Mouse (Mus musculus) adrenal gland, postnatal 14 days (tissue): ENCODE results near the gene Esrrb. TPM values are rescaled to one million over a fixed set of nuclear protein-coding genes. Genes with fewer than 3 reads are reported as not detected.

Source experiments
- DNase-seq: peaks from one replicate; pipeline ENCODE4 v3.0.0; 2021; ENCODE audit warnings: mixed read lengths
- total RNA-seq: library from RNA; stranded (reverse); gene quantifications from 2 replicates; pipeline ENCODE4 v1.2.3, GENCODE M21; 2021

The Esrrb gene
- total RNA-seq, 1 experiment from 2014 or later = 0.26 TPM

DNA sequence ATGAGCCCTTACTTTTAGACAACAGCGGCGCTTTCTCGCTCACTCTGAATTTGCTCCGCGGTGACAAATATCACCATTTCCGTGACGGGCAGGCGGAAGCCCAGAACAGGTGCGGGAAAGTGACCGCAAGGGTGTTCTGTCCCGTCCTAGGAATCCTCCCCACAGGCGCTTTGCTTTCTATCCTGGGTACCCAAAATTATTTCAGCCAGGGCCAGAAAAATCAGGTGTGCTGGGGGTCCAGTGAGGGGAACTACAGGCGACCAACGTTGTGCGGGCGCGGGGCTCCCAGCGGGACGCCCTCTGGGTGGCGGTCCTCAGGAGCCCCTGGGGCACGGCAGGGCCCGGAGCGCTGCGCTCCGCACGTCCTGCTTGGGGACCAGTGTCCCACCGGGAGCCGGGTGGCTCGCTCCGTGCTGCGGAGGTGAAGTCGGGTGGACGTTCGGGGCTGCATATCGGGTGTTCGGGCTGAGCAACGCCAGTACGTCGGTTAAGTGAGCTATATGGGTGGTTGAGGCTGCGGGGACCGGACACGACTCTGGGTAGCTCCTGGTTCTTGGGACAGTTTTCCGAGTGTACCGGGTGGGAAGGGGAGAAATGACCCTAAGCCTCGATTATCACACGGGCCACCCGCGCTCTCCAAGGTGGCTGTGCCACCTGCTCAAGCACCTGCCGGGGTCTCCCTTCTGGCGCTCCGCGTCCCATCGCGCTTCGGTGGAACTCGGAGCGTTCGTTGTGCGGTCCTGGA lies 61.4 kb downstream of the Esrrb start:
- no peak for DNase-seq

DNA sequence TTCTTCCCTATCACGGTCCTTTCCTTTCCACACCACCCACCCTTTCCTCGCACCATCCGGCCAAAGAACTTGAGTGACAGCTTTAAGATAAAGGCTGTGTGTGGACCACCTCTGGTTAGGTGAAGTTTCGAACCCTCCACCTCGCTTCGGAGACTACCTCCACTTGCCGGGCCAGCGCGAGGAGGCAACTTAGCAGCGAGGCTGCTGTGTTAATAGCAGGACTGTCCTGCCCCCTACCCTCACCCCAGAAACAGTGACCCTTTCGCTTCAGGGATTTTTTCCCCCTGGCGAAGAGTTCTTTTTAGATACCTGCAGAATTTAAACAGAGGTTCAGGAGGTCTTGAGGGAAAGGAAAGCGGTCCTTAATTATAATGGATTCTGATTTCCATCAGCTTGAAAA lies 62.2 kb downstream of the Esrrb start:
- no peak for DNase-seq

DNA sequence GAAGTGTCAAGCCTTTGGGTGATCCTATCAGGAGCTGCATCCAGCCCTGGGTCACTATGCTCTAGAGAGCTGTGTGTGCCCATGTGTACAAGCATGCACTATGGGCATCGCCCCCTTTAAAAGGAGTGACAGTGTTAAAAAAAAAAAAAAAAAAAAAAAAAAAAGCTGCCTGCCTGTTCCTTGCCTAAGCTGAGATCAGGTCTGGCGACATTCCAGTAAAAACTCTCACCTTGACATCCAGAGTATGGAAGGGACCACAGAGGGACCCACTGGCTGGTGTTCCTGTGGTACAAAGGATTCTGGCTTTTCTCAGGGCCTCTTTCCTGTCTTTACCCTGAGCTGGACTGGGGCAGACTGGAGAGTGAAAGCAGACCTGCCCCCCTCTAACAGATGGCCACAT lies 66.7 kb downstream of the Esrrb start:
- DNase-seq = no peak

DNA sequence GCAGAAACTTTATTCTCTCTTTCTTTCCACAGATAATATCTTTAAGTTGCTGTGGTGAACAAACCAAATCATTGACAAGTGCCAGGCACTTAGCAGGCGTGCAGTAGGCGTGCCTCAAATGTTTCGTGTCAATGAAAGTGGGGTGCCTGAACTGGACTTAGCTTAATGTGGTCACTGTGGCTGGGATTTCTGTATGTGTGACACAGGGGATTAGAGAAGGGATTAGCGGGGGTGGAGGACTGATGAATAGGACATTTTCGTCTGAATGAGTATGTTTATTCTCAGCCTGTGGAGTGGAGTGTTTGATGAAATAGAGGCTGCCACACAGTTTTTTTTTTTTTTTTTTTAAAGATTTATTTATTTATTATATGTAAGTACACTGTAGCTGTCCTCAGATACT lies 70.8 kb downstream of the Esrrb start:
- no peak for DNase-seq

DNA sequence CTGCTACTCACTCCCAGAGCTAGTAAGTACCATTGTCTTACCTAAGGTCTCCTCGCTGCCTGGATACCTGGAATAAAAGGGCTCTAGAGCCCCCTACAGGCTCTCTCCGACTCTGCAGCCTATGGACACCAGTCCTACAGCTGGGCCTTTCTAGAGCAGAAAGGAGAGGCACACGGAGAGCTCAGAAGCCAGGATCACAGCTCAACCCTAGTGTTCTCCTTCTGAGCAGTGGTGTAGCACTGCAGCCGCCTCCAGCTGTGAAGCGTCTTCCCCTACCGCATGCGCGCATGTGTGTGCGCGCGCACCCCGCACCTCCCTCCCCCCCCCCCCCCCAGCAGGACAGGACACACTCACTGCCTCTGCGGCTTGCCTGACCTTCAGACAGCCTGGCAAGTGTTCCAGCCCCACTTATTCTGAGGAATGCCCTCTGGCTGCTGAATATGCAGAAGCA lies 72.5 kb downstream of the Esrrb start:
- peak; percentile 72 for DNase-seq

DNA sequence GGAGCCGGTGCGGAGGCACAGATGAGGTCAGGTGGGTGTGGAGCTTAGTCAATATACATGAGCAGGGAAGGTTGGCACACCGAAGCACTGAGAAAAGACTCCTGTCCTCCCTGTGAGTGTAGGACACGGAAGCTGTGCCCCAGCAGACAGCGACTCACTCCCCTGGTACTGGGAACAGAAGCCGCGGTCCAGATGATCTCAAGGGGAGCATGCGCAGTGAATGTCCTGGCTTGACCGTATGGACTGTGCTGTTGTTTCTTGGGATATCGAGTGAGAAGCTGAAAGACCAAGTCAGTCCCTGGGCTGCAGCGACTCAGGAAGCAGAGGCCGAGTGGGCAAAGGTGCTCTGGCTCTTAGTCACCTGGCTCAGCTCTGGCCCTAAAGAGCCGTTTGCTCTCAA lies 74.7 kb downstream of the Esrrb start:
- no peak for DNase-seq

DNA sequence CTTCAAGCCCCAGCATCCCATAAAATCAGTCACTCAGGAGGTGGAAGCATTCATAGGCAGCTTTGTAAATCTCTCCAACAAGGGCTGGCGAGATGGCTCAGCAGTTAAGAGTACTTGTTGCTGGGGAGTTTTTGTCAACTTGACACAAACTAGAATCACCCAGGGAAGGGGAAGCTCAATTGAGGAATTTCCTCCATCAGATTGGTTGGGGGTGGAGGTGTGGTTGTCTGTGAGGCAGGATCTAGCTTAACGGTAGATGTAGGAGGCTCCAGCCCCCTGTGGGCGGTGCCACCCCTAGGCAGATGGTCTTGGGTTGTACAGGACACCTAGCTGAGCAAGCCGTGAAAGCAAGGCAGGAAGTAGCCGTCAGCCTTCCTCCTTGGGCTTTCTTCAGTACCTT lies 89.9 kb downstream of the Esrrb start:
- DNase-seq = no peak

DNA sequence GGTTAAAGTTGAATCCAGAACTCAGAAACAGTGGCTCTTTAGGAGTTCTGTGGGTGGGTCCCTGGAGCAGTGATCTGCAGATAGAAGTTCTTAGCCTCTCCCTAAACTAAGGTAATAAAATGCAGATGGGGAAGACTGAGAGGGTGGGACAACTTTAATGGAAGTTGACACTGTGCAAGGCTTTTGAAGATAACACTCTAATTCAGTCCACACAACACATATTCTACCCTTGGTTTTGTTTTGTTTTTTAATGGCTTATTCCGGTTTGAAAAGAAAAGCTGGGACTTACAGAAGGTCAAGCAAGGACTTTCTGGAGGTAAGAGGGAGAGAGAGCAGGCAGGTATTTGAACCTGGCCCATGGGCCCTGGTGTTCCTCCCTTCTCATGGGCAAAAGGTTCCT lies 94.1 kb downstream of the Esrrb start:
- DNase-seq = no peak

DNA sequence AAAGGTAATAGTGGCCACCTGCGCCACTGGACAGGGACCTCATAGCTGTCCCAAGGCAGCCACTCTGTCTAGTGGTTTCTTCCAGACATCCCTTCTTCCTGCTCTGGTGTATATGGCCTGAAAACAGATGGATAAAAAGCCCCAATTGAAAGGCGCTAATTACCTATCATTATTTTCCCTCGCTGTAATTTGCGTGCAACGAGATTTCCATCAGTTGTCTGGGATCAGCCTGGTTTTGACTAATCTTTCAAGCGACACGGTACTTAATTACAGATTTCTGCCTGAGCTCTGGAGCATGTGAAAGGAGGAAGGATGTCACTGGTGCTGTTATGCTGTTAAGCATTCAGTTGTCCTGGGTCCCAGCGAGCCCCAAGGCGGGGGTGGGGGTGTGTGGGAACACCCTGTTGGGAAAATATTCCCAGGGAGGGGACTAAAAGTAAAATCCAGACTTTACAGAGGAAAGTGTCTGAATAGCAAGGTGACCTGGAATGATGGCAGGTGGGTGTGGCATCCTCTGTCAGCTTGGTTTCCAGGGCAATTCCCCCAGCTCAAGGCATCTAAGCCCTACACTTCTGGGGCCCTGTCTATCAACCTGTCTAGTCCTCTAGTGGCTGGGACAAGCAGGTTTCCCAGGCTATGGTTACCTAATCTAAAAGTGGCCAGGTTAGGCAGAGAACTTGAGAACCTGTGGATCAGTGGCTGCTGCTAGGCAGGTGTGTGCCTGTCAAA lies 102.0 kb downstream of the Esrrb start:
- no peak for DNase-seq

DNA sequence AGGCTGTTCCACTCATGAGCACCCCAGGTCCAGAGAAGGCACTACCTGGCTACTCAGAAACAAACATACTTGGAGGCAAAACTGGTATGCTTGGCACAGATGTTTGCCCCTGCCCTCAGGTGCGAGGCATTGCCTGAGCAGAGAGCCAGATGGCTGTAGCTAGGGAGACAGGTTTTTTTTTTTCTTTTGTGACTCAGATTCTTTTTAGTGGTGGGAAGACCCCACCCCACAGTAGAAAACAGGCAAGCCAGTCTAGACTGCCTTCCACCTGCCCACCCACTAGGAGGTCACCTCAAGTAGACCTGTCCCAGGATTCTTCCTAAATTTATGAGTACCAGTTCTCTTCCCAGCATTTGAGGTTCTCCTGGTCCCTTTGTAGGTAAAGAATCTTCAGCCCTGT lies 103.5 kb downstream of the Esrrb start:
- DNase-seq = no peak

DNA sequence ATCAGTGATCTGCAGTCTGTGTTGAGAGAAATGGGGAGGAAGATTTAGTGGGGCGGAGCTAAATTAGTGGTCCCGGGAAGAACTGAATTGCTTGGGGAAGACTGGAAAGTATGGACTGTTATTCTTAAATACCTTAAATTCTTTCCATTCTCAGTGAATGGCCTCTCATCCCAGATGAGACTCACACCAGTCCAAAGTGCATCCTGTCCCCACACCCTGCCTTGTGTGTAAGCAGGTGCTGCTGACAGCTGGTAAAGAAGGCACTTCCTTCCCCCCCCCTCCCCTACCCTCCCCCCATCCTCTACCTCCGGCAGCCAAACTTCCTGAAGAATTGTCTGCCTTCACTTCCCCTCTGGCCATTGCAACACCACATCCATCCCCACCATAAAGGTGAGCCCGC lies 105.3 kb downstream of the Esrrb start:
- no peak for DNase-seq

DNA sequence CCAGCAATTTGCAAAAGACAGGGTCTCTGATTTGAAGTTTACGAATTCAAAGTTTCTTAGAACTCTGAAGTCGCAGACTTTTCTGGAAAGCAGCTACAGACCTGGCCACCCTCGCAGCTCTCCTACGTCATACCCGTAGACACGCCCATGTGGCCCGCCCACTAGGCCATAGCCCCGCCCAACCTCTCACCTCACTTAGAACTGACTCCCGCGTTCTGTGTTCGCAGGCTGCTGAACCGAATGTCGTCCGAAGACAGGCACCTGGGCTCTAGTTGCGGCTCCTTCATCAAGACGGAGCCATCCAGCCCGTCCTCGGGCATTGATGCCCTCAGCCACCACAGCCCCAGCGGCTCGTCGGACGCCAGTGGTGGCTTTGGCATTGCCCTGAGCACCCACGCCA lies 109.0 kb downstream of the Esrrb start:
- DNase-seq = no peak

DNA sequence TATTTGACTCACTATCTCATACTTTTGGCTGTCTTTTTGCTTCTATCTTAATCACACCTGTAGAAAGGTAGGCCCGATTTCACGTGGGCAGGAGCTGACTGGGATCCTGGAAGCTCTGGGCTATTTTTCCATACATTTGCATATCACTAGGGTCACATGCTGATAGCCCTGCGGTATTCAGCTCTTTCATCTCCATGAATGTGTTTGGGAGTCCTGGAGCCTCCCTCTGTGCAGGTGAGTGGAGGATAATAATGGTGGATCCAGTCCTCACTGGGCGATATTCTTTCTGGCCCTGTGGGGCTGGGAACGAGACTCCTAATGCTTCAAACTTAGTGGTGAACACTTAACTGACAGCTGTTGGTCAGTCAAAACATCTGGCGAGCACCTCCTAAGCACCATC lies 110.0 kb downstream of the Esrrb start:
- DNase-seq = no peak

DNA sequence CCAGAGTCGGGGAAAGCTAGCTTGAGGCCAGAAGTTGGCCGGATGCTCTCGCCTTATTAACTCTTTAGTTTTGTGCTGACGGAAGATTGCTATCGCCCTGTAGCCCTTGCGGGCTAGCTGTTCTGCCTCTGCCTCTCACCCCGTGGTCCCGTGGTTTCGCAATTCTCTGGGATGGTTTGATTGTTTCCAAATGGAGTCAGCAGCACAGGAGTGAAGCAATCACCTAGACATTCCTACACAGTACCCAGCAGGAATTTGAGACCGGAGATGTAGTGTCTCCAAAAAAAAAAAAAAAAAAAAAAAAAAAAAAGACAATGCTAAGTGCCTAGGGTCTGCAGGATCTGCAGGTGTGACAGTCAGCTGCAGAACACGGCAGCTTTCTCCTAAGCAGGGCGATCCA lies 112.7 kb downstream of the Esrrb start:
- no peak for DNase-seq

DNA sequence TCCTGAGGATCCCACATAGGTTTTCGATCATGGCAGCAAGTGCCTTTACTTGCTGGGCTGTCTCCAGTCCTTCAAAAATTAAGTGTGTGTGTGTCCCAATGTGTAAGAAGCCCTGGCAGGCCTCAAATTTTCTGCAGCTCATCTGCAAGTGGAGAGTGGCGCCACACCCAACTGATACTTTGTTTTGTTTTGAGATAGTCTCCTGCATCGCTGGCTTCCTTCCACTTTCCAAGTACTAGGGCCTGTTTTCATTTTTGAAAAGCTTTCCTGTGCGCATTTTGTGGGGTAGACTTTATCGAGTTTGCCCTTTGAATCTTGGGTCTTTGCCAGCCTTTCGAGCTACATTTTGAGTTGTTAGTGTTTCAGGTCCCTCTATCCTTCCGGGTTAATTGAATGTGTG lies 115.1 kb downstream of the Esrrb start:
- no peak for DNase-seq

DNA sequence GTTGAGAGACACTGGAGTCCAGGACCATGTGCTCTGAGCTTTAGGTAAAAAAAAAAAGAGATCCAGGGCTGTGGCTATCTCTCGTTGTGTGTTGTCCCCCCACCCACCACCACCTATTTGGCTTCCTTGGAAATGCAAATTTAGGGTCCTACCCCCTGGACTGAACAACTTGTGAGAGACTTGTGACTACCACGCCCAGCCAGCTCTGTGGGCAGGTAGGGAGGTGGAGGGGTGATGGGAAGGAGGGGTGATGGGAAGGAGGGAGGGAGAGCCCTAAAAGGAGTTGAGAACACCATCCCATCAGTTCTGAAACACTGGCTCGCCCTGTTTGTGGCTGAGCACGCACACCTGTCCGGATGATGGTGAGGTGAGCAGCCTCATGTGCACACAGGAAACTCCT lies 118.0 kb downstream of the Esrrb start:
- no peak for DNase-seq

DNA sequence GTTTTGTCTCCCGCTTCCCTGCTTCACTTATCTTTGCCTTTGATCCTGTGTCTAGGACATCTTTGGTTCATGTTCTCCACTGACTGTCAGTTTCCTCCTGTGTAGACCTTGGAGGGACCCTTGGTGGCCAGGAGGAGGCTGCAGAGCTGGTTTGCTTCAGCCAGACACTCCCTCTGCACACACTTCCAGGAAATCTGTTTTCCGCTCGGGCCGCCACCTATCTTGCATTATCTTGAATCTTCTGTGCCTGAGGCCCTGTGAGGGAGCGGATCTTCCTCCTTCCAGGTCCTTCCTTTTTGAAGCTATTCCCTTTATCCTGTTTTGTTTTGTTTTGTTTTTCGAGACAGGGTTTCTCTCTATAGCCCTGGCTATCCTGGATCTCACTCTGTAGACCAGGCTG lies 121.1 kb downstream of the Esrrb start:
- no peak for DNase-seq

DNA sequence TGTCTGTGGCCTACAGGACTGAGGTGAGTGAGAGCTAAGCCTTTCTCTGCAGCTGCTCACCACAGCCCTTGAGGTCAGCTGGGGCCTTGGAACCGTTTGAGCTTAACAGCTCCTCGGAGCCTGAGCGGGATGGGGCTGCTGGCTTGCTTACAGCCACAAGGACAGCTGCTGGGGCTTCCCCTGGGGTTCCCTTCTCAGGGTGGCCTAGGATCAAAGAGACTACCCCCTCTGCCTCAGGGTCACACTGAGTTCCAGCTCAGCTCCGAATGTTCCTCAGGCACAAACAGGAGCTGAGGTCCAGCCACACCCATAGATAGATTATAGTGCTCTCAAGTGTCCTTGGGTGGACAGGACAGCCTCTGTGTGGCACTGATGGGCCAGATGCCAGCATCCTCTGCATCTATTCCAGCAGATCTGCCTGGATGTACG lies 122.5 kb downstream of the Esrrb start:
- peak; percentile 83 for DNase-seq

DNA sequence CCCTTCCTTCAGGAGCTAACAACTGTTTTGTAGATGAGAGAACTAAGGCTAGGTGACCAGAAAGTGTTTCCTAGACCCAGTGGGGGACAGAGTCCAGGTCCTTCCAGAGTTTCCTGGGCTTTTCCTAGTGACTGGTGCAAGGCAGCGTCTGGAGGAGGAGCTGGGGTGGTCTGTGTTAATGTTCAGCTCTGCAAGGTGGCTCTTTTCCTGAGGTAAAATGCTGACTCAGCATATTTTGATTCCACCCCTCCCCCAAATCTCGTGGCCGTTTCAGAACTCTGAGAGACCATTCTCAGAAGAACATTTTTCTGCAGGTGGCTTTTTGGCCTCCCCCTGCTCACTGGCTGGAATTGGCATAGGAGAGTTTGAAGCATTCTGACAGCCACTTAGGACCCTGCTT lies 127.1 kb downstream of the Esrrb start:
- DNase-seq = no peak

DNA sequence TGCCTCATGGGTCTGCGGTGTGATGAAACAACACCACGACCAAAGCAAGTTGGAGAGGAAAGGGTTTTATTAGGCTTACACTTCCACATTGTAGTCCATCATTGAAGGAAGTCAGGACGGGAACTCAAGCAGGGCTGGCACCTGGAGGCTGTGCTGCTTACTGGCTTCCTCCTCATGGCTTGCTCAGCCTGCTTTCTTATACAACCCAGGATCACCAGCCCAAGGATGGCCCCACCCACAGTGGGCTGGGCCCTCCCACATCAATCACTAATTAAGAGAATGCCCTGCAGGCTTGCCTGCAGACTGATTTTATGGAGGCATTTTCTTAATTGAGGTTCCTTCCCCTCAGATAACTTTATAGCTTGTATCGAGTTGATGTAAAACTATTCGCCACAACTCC lies 129.1 kb downstream of the Esrrb start:
- no peak for DNase-seq

DNA sequence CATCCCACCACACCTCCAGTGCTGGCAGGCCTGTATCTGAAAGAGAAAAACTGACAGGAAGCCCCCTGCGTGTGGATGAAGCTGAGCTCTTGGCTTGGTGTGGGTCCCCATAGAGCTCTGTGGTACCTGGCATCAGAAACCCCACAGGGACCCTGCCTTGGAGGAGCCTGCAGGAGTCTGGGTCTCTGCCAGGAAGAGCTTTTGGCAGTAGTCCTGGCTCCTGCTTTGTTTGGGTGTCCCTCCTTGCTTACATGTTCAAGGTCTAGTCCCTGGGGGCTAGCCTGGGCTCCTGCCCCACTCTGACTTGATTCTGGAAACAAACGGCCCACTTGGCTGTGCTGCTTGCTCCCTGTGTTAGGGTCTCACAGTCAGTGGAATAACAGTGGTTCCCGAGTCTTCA lies 130.6 kb downstream of the Esrrb start:
- peak; percentile 70 for DNase-seq

DNA sequence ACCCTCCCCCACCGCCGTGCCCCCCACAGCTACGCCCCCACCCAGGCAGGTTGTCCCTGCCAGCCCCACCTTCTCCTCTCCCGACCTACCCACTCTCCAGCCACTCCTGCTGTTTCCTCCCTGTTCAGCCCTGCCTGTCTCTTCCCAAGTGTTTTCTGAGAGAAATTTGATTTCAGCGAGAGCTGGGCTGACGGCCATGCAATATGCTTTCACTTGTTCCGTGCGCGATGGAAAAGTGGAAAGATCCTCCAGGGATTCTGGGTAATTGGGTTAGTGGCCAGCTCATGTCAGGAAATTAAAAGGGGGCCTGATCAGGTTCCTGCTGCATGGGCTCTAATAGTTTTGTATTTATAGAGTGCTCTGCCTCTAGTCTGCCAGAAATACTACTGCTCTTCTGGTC lies 131.9 kb downstream of the Esrrb start:
- peak; percentile 32 for DNase-seq

DNA sequence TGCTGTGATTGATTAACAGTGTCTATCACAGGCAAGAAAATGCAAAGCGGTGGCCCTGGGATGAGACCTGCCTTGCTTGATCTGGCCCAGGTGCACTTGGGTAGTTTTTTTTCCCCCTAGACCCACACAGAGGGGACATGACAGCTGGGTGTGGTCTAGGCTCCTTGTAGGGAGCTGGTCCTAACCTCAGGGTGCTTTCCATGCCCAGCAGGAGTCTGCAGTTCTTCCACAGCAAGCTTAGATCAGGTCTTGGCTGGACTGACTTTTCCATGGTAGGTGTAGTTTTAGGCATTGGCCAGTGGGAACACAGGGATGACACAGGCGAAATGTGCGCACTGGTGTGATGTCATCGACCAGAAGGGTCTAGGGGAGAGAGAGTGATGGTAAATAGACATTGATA lies 136.2 kb downstream of the Esrrb start:
- no peak for DNase-seq

DNA sequence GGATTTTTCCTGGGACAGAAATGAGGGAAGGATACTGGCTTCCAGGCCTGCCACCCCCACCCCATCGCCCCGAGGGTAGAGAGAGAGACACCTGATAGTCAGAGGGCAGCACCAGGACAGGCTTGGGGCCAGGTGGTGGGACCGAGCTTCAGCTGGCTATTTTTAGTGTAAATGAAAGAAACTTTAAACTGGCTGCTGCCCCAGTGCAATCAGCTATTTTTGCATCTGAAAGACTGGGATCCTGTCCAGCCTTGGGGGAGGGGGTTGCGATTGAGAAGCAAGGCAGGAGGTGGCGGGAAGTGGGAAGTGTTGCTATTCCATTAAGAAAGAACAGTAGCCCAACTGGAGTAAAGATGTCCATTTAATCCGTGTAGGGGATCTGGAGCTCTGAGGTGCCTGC lies 137.8 kb downstream of the Esrrb start:
- DNase-seq = peak; percentile 78
